Mouse (Mus musculus) small intestine, adult 2 months (tissue): Measurements from ENCODE around the gene Egfl8.

ENCODE experiments used
- CTCF ChIP-seq: fragments of 200-500 bp; IDR thresholded peaks from 2 replicates; pipeline ENCODE4 v1.5.1; 2012; ENCODE audit warnings: low read depth, mild to moderate bottlenecking, control low read depth, inconsistent platforms, low read length, moderate library complexity, mixed read lengths; ENCODE audit not compliant: insufficient replicate concordance, insufficient read length; ENCODE audit errors: extremely low read depth
- POLR2A ChIP-seq: fragments of 200-500 bp; IDR thresholded peaks from 2 replicates; pipeline ENCODE4 v1.6.1; 2012; ENCODE audit warnings: low read depth, mild to moderate bottlenecking, control low read depth, inconsistent platforms, low read length, moderate library complexity

- no peak for TF ChIP-seq POLR2A
- TF ChIP-seq CTCF: no peak
These were observed 48.7 kb upstream of the Egfl8 start for GRCm38 (mm10) chr17:34664472-34664871.
